Mouse (Mus musculus) C3H10T1/2 (cell line): ENCODE measurements around the gene Heyl. TPM values are rescaled to one million over a fixed set of nuclear protein-coding genes. Genes with fewer than 3 reads are reported as not detected.

Experiments used
- polyA plus RNA-seq, 2 experiments: library from polyadenylated mRNA; unstranded; fragments of >200 nt; fragmentation: generic; extraction: Trizol; gene quantifications; one replicate each; pipeline ENCODE4 v1.2.1; 2012; ENCODE audit warnings: missing spikeins in 2 of 2

The Heyl gene
- polyA plus RNA-seq = under 1 TPM in 1 of 2 experiments, not detected in 1; 0.01 TPM

GRCm38 (mm10) chr4:123233492-123234084 is at the start of gene Heyl:
Heyl (plus strand) TSS chr4:123233556.

GRCm38 (mm10) chr4:123201186-123202093 is 31.9 kb upstream of the Heyl start, which contains the start of gene Nt5c1a:
Nt5c1a (plus strand) TSS chr4:123201504.

GRCm38 (mm10) chr4:123261721-123262401 is 28.5 kb downstream of the Heyl start, which contains the start of gene Pabpc4:
Pabpc4 (plus strand) TSS chr4:123262351.

Other genes with a start within 250 kb of the Heyl start
- gene Mycl, start 237.9 kb upstream of the Heyl start, polyA plus RNA-seq = under 1 TPM; 0.17 to 0.43 TPM
- gene Trit1, start 217.0 kb upstream of the Heyl start, polyA plus RNA-seq = 1 to 10 TPM; 1.3 to 7.9 TPM
- under 1 TPM in 1 of 2 experiments, not detected in 1; 0.02 TPM for gene Bmp8b, start 128.4 kb upstream of the Heyl start, polyA plus RNA-seq
- not detected for gene Oxct2b, start 117.3 kb upstream of the Heyl start, polyA plus RNA-seq
- 10 to 100 TPM; 54.0 to 69.1 TPM for gene Ppie, start 93.6 kb upstream of the Heyl start, polyA plus RNA-seq
- gene Hpcal4, start 50.3 kb upstream of the Heyl start, polyA plus RNA-seq = not detected
- not detected for gene Nt5c1a, start 32.1 kb upstream of the Heyl start, polyA plus RNA-seq
- gene Pabpc4, start 28.8 kb downstream of the Heyl start, polyA plus RNA-seq = 100 to 1,000 TPM in 1 of 2 experiments, 10 to 100 TPM in 1; 87.7 to 112 TPM
- gene Oxct2a, start 90.1 kb downstream of the Heyl start, polyA plus RNA-seq = not detected
- gene Bmp8a, start 109.7 kb downstream of the Heyl start, polyA plus RNA-seq = not detected